Mouse (Mus musculus): Measurements from ENCODE around the gene Slc25a19. TPM values are rescaled to one million over a fixed set of nuclear protein-coding genes. Genes with fewer than 3 reads are reported as not detected.

Gene Slc25a19
- total and polyA plus RNA-seq, 3 experiments = 117 to 170 (median 132) TPM

DNA sequence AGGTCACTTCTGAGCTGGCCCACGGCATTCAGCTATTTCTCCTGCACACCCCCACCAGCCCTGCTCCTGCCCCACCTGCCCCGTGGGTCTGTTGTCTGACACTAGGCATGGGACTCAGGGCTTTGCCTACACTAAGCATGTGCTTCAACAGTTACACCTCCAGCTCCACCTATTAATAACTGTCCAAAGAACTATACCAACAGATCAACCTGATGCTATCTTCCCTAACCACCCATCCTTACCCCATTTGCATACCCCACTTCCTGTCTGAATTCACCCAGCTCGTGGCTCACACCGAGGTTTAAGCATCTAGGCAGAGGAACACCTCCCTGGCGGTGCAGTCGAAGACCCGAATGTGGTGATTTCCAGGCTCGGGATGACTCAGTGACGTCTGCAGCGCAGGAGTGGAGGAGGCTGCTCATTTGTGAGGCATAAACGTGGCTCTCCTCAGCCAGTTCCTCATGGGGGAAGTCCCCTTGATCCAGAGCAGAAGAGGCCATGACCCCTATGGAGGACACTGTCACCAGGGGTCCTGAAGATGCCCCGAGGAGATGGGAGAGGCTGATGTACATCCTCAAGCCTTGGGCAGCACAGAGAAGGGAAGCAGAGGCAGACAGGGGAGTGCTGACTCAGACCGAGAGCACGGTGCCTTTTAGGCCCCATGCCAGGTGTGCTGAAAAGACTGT is 13.0 kb upstream of the Slc25a19 start:
- no peak for DNase-seq

DNA sequence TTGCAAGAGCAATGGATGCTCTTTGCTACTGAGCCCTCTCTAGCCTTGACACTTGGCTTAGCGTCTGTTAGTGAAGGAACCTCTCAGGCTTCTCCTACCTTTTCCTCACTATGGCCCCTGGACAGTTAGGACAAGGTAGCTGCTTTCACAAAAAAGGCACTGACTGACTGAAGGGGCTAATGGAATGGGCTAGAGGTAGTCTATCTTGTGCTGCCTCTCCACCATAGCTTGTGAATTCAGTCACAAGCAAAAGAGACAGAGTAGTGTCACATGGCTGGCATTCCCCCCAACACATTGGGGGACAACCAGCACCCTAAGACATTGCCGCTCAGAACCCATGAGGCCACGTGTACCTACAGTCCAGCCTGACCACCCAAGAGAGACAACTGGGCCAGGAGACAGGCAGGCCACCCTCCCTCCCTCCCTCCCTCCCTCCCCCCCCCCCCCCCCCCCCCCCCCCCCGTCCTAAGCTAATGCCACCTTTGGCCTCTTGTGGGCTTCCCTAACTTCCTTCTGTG is 12.3 kb upstream of the Slc25a19 start:
- DNase-seq = no peak

DNA sequence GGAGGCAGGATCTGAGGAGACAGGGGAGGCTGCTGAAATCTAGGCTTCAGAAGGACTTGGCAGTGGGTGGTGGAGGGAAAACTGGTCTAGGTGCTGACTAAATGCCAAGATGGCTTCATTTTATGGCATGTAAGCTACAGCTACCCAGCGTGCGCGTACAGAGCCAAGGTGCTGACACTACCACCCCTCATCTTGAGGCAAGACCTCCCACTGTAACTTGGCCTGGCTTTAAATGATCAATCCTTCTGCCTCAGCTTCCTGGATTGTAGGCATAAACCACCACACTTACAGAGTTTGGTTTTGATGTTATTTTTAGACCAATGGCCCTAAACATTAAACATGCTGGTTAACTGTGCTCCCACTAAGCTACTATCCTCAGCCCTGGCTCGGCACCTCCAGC is 11.4 kb upstream of the Slc25a19 start:
- no peak for DNase-seq

DNA sequence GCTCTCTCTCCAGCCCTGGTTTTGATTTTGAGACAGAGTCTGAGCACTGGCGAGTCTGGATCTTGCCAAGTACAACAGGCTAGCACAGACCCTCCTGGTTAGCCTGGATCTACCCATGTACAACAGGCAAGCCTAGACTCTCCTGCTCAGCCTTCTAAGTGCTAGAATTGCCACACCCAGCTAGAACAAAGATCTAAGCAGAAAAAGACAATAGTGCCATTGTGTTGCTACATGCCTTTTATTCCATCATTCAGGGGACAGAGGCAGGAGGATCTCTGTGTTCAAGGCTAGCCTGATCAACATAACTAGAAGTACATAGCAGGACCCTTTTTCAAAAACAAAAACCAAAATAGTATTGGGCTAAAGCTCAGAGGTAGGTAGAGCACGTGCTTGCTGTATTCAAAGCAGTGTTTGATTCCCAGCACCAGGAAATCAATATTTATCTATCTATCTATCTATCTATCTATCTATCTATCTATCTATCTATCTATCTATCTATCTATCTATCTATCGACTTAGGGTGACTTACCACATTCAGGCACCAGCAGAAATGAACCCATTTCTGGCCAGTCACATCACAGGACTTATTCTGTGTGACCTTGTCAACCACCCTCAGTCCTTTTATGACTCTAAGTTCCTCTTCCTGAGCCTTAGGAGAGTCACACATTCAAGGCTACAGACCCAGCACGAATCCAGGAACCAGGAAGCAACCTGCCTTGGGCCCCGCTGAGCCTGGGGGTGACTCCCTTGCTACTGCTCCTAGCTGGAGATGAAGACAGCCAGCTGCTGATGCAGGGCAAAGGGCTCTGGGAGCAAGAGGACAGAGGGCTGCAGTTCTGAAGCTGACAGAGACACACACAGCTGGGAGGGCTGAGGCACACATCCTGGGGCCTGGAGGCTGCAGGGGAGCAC is 10.7 kb upstream of the Slc25a19 start:
- peak; percentile 30 for DNase-seq

DNA sequence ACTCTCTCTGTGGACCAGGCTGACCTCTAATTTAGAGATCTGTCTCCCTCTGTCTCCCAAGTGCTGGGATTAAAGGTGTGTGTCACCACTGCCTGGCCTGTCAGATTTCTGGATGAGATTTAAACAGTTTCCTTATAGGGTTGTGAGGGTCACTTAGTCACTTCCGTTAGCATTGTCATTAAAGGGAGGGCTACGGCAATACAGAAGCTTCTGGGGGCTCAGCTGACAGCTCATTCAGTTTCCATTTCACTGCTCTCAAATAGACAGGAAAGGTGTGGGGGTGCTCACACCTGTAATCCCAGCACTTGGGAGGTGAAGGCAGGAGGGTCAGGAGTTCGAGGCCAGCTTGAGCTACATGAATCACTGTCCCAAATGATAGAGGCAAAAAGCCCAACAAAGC is 8.9 kb upstream of the Slc25a19 start:
- no peak for DNase-seq

DNA sequence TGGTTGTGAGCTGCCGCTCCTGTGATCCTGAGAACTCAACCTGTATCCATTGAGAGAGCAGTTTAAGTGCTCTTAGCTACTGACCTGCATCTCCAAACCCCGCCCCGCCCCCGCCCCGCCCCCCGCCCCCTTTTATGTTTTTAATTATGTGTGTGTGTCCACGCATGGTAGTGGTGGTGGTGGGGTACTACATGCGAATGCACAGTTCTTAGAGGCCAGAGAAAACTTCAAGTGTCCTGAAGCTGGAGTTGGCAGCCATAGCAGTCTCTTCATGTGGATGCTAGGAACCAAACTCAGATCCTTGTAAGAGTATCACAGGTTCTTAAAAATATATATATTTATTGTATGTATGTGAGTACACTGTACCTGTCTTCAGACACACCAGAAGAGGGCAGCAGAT is 7.4 kb upstream of the Slc25a19 start:
- DNase-seq = no peak

DNA sequence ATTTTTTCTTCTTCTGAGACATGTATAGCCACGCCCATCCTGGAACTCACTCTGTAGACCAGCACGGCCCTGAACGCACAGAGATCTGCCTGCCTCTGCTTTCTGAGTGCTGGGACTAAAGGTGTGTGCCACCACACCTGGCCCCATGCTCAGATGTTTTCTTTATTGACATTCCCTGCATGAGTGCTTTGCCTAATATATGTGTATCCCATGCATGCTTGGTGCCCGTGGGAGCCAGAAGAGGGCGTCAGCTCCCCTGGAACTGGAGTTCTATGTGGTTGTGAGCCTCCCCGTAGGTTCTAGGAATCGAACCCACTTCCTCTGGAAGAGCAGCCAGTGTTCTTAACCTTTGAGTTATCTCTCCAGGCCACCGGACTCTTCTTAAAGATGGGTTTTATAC is 6.9 kb upstream of the Slc25a19 start:
- DNase-seq = no peak

DNA sequence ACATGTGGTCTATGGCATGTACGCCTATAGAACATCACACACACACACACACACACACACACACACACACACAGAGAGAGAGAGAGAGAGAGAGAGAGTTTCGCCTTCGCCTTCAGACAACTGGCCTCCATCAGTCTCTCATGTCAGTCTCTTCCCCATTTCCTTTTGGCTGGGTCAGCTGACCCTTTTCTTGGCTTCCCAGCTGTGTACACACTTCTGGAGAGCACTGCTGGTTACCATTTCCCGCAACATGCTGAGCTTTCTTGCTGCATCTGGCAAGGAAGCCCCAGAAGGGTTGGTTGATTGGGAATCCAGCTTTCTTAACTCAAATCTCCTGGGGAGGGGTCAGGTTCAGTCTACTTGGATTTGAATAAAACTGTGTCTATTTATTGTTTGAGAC is 6.0 kb upstream of the Slc25a19 start:
- DNase-seq = no peak

DNA sequence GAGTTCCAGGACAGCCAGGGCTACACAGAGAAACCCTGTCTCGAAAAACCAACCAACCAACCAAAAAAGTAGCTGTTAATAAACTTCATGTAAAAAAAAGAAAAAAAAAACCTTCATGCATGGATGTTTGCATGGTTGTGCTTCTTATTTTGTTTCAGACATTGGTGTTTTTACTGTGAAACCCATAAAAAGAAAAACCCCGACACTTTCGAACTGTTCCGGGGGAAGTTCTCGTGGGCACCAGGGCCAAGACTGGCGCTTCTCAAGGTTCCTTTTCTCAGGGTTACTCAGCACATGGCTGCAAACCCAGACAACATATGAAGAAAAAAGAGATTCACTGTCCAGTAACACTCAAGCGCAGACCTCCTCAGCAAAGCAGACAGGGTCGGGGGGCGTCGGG is 4.8 kb upstream of the Slc25a19 start:
- DNase-seq = no peak

DNA sequence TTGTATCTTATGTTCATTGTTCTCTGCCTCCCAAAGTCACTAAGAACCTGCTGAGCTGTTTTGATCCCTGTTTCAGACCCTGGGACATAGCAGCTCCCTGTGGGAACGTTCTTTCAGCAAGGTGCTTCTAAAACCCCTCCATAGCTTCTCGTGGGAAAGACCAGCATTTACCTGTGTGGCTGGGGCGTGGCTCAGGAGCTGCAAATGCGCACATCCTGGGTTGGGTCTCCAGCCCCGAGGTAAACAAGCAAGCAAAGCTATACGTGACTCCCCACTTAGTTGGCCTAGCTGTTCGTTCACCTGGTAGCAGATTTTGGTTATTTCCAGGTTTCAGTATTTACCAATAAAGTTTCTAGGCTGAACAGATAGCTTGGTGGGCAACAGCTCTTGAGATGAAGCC is 4.2 kb upstream of the Slc25a19 start:
- DNase-seq = no peak

DNA sequence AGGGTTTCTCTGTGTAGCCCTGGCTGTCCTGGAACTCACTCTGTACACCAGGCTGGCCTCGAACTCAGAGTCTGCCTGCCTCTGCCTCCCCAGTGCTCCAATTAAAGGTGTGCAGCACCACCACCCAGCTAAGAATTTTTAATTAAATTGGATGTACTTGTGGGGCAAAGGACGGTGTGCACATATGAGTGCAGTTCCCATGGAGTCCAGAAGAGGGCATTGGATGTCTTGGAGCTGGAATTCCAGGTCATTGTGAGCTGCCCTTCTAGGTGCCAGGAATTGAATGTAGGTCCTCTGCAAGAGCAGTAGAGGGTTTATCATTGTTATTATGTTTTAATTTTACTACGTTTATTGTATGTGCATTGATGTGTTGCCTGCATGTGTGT is 3.4 kb upstream of the Slc25a19 start:
- no peak for DNase-seq

DNA sequence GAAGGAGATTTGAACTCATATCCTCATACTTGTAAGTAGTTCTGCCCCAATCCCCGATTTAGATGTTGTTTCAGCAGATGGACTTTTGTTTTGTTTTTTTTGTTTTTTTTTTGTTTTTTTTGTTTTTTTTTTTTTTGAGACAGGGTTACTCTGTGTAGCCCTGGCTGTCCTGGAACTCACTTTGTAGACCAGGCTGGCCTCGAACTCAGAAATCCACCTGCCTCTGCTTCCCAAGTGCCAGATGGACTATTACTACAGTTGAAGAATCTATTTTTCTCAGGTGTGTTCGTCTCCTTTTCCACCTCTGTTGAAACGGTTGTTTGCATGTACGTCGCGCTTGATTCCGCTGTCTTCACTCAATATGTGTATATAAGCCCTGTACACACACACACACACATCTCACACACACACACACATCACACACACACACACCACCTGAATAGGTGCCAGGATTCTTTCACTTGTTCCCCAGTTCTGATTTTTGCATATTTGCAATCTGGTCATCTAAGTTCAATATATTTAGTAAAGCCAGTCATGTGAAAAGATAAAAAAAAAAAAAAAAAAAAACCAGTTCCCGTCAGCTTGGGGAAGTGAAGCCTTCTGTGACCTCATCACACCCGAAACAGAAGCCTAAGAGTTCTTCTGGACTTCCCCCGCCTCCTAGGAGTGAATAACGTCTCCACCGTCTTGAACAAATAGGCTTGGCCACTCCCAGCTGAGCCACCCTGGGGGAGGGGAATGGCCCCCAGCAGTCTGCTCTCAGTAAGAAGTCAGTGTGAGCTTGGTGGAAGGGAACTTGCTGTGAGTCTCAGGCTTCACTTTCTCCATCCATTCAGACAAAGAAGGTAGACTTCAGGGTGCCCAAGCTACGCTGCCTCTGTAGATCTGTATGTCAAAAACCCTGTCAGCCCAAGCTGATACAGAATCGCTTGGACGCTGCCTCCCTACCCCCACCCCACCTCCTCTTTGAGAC is 2.7 kb upstream of the Slc25a19 start:
- DNase-seq = no peak

DNA sequence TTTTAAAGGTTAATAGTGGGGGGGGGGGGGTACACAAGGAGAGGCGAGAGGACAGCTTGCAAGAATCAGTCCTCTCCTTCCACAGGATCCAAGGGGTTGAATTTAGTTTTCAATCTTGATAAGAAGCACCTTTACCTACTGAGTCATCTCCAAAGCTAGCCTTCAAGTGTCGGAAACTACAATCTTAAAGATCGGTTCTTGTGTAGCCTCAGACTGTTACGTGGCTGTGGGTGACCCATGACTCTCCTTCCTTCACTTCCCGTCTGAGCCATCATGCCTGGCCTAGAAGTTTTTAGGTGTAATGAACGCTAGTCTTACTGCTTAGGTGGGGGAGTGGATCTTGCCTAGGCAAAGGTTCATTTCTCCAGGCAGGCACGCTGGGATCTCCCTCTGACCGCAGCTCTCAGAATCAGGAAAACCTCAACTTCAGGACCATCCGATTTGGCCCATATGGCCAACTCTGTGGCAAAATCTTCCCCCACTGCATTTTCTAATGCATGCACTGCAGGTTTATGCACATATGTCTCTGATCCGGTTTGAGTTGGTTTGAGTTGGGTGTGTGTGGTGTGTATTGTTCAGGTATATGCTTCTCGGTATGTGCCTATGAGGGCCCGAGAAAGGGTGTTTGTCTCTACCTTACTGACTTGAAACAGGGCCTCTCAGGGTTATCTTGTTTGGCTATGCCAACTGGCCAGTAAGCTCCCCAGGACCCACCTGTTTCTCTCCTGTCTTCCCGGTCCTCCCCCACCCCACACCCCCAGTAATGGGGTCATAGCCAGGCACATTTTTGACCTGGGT is 1.8 kb upstream of the Slc25a19 start:
- DNase-seq = no peak

DNA sequence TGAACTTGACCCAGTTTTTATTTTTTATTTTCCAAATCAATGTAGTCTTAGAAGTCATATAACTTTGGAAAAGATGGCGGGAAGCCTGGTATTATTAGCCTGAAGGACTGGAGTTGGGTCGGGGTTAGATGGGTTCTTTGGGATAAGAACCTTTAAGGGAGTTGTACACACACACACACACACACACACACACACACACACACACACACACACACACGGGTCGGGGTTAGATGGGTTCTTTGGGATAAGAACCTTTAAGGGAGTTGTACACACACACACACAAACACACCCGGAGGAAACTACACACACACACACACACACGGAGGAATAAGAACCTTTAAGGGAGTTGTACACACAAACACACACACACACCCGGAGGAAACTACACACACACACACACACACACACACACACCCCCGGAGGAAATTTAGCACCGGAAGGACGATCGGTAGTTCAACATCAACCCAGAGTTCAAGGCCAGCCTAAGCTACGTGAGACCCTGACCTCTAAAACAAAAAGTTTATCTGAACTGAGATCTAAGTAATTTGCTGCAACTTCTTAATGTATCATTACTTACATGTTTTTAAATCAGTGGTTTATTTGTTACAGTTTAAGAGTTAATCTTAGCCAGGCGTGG is 488 bp upstream of the Slc25a19 start:
- no peak for DNase-seq

DNA sequence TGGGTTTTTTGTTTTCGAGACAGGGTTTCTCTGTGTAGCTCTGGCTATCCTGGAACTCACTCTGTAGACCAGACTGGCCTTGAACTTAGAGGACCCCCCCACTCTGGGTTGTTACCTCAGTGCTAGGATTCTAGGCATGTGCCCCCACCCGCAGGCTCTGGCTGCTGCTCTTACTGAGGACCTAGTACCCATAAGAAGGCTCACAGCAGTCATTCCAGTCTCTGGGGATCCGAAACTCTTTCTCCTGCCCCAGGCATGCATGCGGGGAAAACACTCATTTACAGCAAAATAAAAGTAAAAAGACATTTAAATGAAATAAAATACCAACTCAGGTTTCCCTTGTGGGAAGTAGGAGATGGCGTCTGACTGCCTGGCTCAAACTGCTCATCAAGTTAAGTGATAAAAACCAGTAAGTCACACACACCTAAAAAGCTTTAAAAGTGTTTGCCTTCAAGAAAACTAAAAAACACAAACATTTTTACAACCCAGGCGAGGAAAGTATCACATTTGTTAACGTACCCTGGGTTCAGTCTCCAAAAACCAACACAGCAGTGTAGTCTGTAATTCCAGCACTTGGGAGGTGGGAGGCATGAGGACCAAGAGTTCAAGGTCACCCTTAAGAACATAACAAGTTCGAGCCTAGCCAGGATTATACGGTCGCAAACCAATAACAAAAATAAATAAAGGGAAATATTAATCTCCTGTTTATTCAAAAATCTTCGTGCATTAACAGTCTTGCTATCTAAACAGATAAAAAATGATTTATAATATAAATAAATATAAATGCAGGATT is 1.1 kb downstream of the Slc25a19 start:
- no peak for DNase-seq

DNA sequence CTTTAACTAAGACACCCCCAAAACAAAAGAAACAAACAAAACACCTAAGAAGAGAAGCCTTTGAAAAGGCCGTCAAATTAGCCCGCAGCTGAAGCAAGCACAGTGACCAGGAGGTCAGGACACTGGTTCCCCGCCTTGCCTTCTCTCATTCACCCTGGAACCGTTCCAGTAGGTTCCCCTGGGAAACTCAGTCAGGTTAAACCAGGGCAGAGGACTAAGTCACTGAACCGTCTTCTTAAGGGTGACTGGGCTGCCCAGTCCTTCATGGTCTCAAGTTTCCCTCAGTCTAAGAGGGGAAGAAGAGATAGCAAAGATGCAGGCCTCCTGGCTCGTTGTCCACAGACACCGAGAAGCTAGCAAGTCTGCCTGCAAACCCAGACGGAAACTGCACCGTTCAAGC is 2.2 kb downstream of the Slc25a19 start:
- DNase-seq = no peak

DNA sequence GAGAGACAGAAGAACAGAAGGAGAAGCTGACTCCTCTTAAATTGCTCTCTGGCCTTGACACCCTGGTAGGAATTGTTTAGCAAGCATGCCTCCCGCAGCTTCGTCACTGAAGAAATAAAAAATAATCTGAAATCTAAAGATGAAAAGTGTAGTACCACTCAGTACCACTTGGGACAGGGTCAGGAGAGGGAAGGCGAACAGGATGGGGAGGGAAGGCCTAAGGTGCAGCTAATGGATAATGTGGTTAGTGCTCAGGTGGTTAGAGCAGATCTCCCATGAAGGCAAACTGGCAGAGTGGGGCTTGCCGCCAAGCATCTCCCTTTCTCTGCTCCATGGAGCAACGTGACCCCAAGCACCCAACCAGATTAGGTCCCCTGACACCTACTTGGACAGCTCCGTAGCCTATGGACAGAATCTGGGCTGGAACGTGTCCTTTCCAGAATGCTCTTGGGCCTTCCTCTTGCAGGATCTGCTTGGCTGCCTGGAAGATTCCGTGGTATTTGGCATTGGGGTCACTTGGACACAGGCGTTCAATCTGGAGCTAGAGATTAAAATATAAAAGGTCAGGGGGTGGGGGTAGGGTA is 4.5 kb downstream of the Slc25a19 start:
- DNase-seq = peak; percentile 50

DNA sequence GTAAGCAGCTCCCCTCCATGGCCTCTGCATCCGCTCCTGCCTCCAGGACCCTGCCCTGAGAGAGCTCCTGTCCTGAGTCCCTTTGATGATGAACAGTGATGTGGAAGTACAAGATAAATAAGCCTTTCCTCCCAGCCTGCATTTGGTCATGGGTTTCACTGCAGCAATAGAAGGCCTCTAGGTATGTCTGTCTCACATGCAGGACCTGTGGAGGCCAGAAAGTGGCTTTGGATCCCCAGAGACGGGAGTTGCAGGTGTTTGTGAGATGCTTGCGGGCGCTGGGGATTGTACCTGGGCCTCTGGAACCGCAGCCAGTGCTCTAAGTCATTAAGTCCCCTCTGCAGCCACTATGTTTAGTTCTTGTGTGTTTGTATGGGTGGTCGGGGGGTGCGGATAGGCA is 8.1 kb downstream of the Slc25a19 start:
- no peak for DNase-seq

DNA sequence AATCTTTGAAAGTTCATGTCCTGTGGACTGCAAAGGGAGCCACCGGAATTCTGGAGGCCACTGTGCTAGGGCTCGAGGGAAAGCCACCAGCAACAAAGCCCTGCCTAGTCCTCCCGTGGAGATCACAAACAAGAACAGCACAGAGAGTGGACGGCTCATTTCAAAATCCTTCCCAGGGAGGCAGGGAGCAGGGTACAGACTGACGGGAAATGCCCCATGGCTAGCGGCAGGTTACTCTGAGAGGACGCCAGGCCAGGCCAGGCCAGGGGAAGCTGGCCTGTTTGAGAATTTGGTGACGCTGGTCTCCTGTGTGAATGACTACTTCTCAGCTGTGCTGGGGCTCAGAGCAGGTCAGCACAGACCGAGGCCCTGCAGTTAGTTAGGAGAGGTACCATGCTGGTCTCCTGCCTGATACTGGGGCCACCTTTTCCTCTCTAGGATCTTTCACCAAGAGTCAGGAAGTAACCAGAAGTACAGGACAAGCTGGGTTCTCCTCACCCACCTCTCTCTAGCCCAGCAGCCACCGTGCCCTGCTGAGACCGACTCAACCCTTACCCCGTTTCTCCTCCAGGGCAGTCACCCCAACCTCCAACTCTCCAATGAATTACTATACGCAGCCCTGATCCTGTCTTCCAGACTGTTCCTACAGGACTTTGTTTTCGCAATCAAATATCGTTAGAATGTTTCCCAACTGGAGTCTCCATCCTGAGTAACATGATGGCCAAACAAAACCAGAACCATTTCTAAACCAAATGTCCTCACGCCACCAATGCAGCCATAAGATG is 9.2 kb downstream of the Slc25a19 start:
- DNase-seq = no peak
